Mouse (Mus musculus): ENCODE data around the gene Edc3. TPM values are rescaled to one million over a fixed set of nuclear protein-coding genes. Genes with fewer than 3 reads are reported as not detected.
A peak's percentile ranks its signal among the peaks of the same experiment; 100 is the strongest.

Gene Edc3
- polyA plus RNA-seq, 1 experiment, result 2.8 TPM

- H3K27me3 ChIP-seq (replicated peaks), result peaks cover 8% of the 10 kb centered on the region
- no peak for TF ChIP-seq GATA1 (IDR thresholded peaks at IDR 0.05; ENCODE audit: borderline replicate concordance, low read length)
- no peak for TF ChIP-seq FLI1 (IDR thresholded peaks at IDR 0.05; ENCODE audit: low read length)
- no peaks in the 10 kb centered on the region for H3K36me3 ChIP-seq (replicated peaks; ENCODE audit: low read length)
- peaks cover 14% of the 10 kb centered on the region for H3K9me3 ChIP-seq
- H3K4me1 ChIP-seq, result peaks cover 47% of the 10 kb centered on the region
- no peak overlapping the region for H3K4me3 ChIP-seq (replicated peaks)
Measured at GRCm38 (mm10) chr9:57669566-57669965, 38.8 kb upstream of the Edc3 start.

- no peaks in the 10 kb centered on the region for H3K36me3 ChIP-seq (replicated peaks; ENCODE audit: low read length)
- H3K4me3 ChIP-seq (replicated peaks), result no peak overlapping the region
- peaks cover 17% of the 10 kb centered on the region for H3K9me3 ChIP-seq
- H3K27me3 ChIP-seq (replicated peaks), result peaks cover 8% of the 10 kb centered on the region
- H3K4me1 ChIP-seq, result peaks cover 35% of the 10 kb centered on the region
- TF ChIP-seq FLI1 (IDR thresholded peaks at IDR 0.05; ENCODE audit: low read length) (no peak), GATA1 (IDR thresholded peaks at IDR 0.05; ENCODE audit: borderline replicate concordance, low read length) (no peak)
Measured at GRCm38 (mm10) chr9:57671037-57671436, 37.3 kb upstream of the Edc3 start.

GRCm38 (mm10) chr9:57671500-57671899 is 36.8 kb upstream of the Edc3 start:
- Histone ChIP-seq H3K4me1 (peaks cover 35% of the 10 kb centered on the region), H3K4me3 (replicated peaks) (no peak overlapping the region), H3K27me3 (replicated peaks) (peaks cover 7% of the 10 kb centered on the region), H3K36me3 (replicated peaks; ENCODE audit: low read length) (no peaks in the 10 kb centered on the region), H3K9me3 (peaks cover 17% of the 10 kb centered on the region)
- TF ChIP-seq GATA1 (IDR thresholded peaks at IDR 0.05; ENCODE audit: borderline replicate concordance, low read length), result no peak
- no peak for TF ChIP-seq FLI1 (IDR thresholded peaks at IDR 0.05; ENCODE audit: low read length)

GRCm38 (mm10) chr9:57681411-57681810 is 26.9 kb upstream of the Edc3 start:
- peaks cover 9% of the 10 kb centered on the region; the same call in 1 of the 2 replicates for H3K9me3 ChIP-seq
- TF ChIP-seq FLI1 (IDR thresholded peaks at IDR 0.05; ENCODE audit: low read length) (no peak), GATA1 (IDR thresholded peaks at IDR 0.05; ENCODE audit: borderline replicate concordance, low read length) (no peak)
- H3K36me3 ChIP-seq (replicated peaks; ENCODE audit: low read length), result no peaks in the 10 kb centered on the region
- H3K4me1 ChIP-seq, result peaks cover 20% of the 10 kb centered on the region
- no peak overlapping the region for H3K4me3 ChIP-seq (replicated peaks)
- H3K27me3 ChIP-seq (replicated peaks), result peaks cover 45% of the 10 kb centered on the region

- Histone ChIP-seq H3K27me3 (replicated peaks) (peaks cover 41% of the 10 kb centered on the region), H3K9me3 (peaks cover 9% of the 10 kb centered on the region; the same call in 1 of the 2 replicates), H3K4me1 (peaks cover 39% of the 10 kb centered on the region), H3K36me3 (replicated peaks; ENCODE audit: low read length) (no peaks in the 10 kb centered on the region), H3K4me3 (replicated peaks) (no peak within 1 kb of the TSS)
- TF ChIP-seq FLI1 (IDR thresholded peaks at IDR 0.05; ENCODE audit: low read length), result no peak
- TF ChIP-seq GATA1 (IDR thresholded peaks at IDR 0.05; ENCODE audit: borderline replicate concordance, low read length), result no peak
Measured at GRCm38 (mm10) chr9:57683520-57683919, 24.8 kb upstream of the Edc3 start, which contains the start of gene Cyp1a2. Gene Cyp1a2, minus strand, starts transcription at chr9:57683703.

GRCm38 (mm10) chr9:57686011-57686410 is 22.3 kb upstream of the Edc3 start:
- Histone ChIP-seq H3K27me3 (replicated peaks) (peaks cover 24% of the 10 kb centered on the region), H3K4me1 (peaks cover 53% of the 10 kb centered on the region), H3K9me3 (no peaks in the 10 kb centered on the region), H3K4me3 (replicated peaks) (no peak overlapping the region), H3K36me3 (replicated peaks; ENCODE audit: low read length) (no peaks in the 10 kb centered on the region)
- TF ChIP-seq FLI1 (IDR thresholded peaks at IDR 0.05; ENCODE audit: low read length) (no peak), GATA1 (IDR thresholded peaks at IDR 0.05; ENCODE audit: borderline replicate concordance, low read length) (no peak)

GRCm38 (mm10) chr9:57687751-57688150 is 20.6 kb upstream of the Edc3 start, which contains the start of gene Cyp1a1:
Gene Cyp1a1, plus strand, starts transcription at chr9:57687928.
- peak within 1 kb of the TSS; percentile 52 for H3K4me3 ChIP-seq (replicated peaks)
- H3K4me1 ChIP-seq, result peaks cover 60% of the 10 kb centered on the region
- no peak for TF ChIP-seq FLI1 (IDR thresholded peaks at IDR 0.05; ENCODE audit: low read length)
- no peak for TF ChIP-seq GATA1 (IDR thresholded peaks at IDR 0.05; ENCODE audit: borderline replicate concordance, low read length)
- no peaks in the 10 kb centered on the region for H3K36me3 ChIP-seq (replicated peaks; ENCODE audit: low read length)
- H3K27me3 ChIP-seq (replicated peaks), result peaks cover 19% of the 10 kb centered on the region
- no peaks in the 10 kb centered on the region for H3K9me3 ChIP-seq

GRCm38 (mm10) chr9:57688158-57688557 is 20.2 kb upstream of the Edc3 start:
- H3K4me1 ChIP-seq, result peaks cover 64% of the 10 kb centered on the region
- TF ChIP-seq FLI1 (IDR thresholded peaks at IDR 0.05; ENCODE audit: low read length), result no peak
- no peak for TF ChIP-seq GATA1 (IDR thresholded peaks at IDR 0.05; ENCODE audit: borderline replicate concordance, low read length)
- H3K4me3 ChIP-seq (replicated peaks), result no peak overlapping the region
- no peaks in the 10 kb centered on the region for H3K36me3 ChIP-seq (replicated peaks; ENCODE audit: low read length)
- no peaks in the 10 kb centered on the region for H3K9me3 ChIP-seq
- peaks cover 21% of the 10 kb centered on the region for H3K27me3 ChIP-seq (replicated peaks)

GRCm38 (mm10) chr9:57688606-57689005 is 19.7 kb upstream of the Edc3 start:
- TF ChIP-seq FLI1 (IDR thresholded peaks at IDR 0.05; ENCODE audit: low read length) (no peak), GATA1 (IDR thresholded peaks at IDR 0.05; ENCODE audit: borderline replicate concordance, low read length) (no peak)
- H3K4me1 ChIP-seq, result peaks cover 67% of the 10 kb centered on the region
- H3K36me3 ChIP-seq (replicated peaks; ENCODE audit: low read length), result no peaks in the 10 kb centered on the region
- H3K27me3 ChIP-seq (replicated peaks), result peaks cover 17% of the 10 kb centered on the region
- no peak overlapping the region for H3K4me3 ChIP-seq (replicated peaks)
- H3K9me3 ChIP-seq, result no peaks in the 10 kb centered on the region

- Histone ChIP-seq H3K4me3 (replicated peaks) (no peak overlapping the region), H3K27me3 (replicated peaks) (peaks cover 56% of the 10 kb centered on the region), H3K9me3 (no peaks in the 10 kb centered on the region), H3K4me1 (peaks cover 74% of the 10 kb centered on the region), H3K36me3 (replicated peaks; ENCODE audit: low read length) (no peaks in the 10 kb centered on the region)
- no peak for TF ChIP-seq FLI1 (IDR thresholded peaks at IDR 0.05; ENCODE audit: low read length)
- no peak for TF ChIP-seq GATA1 (IDR thresholded peaks at IDR 0.05; ENCODE audit: borderline replicate concordance, low read length)
Measured at GRCm38 (mm10) chr9:57694108-57694507, 14.2 kb upstream of the Edc3 start.
